Mouse (Mus musculus) myocyte (in vitro differentiated cells): Measurements from ENCODE around the gene Nfia.

Experiments
- E2F4 ChIP-seq: IDR thresholded peaks from one replicate; pipeline ENCODE4 v1.6.1; 2011; ENCODE audit warnings: mild to moderate bottlenecking, control low read depth, moderate library complexity; ENCODE audit not compliant: insufficient read depth
- MYOD1 ChIP-seq, 3 experiments: IDR thresholded peaks; one replicate each; pipeline ENCODE4 v1.6.1; 2011; ENCODE audit warnings: control low read depth in 2 of 3, low read depth in 2 of 3, mild to moderate bottlenecking in 2 of 3, moderate library complexity in 1 of 3; ENCODE audit not compliant: insufficient read length in 2 of 3, control insufficient read depth in 1 of 3
- MYOG ChIP-seq, 3 experiments: IDR thresholded peaks; one replicate each; pipeline ENCODE4 v1.6.1; 2011; ENCODE audit warnings: control low read depth in 2 of 3, low read depth in 2 of 3, mild to moderate bottlenecking in 2 of 3; ENCODE audit not compliant: insufficient read length in 2 of 3, control insufficient read depth in 1 of 3, insufficient read depth in 1 of 3
- POLR2A ChIP-seq: IDR thresholded peaks from one replicate; pipeline ENCODE4 v1.6.1; 2011; ENCODE audit warnings: low read depth, mild to moderate bottlenecking, control low read depth, moderate library complexity; ENCODE audit not compliant: insufficient read length
- POLR2AphosphoS2 ChIP-seq: IDR thresholded peaks from one replicate; pipeline ENCODE4 v1.6.1; 2011; ENCODE audit warnings: low read depth, control low read depth; ENCODE audit not compliant: insufficient read length
- TCF12 ChIP-seq: IDR thresholded peaks from one replicate; pipeline ENCODE4 v1.6.1; 2011; ENCODE audit warnings: mild to moderate bottlenecking, control low read depth; ENCODE audit not compliant: poor library complexity, insufficient read depth, severe bottlenecking

DNA sequence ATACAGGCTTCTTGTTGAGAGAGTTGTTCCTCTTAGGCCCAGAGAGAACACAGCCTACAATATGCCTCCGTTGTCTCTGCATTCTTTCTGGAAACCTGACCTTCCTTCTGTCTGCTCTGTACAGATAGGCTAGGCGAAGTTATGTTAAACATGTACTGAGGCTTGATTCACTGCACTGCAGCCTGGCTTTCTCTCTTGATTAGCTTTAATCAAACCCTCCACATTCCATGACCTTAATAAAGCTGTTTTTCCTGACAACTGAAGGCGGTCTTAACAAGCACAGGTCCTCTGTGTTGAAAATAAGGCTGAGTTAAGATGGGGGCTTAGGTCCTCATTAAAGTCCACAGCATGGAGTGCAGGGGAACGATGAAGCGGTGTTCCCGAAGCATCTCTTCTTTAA is 54.6 kb downstream of the Nfia start:
- TF ChIP-seq MYOG (IDR thresholded peaks at IDR 0.05; ENCODE audit: control insufficient read depth in 1 of 3, insufficient read depth in 1 of 3, insufficient read length in 2 of 3, low read depth in 2 of 3) (no peak), MYOD1 (IDR thresholded peaks at IDR 0.05; ENCODE audit: control insufficient read depth in 1 of 3, insufficient read length in 2 of 3, low read depth in 2 of 3) (no peak), E2F4 (no peak), POLR2A (no peak), TCF12 (no peak), POLR2AphosphoS2 (no peak)
